Mouse (Mus musculus) T-helper 1 cell (primary cell): ENCODE measurements at regions not wholly inside any gene's neighbourhood (a gene's known extent, or its start where the extent isn't known, plus 50 kb on each side); places are given as distances from the start of the nearest gene placed in this dataset.

Experiments used
- in situ Hi-C: fragments of 300-600 bp; cut with MboI, MseI; formaldehyde crosslinking; loops from one replicate; pipeline ENCODE4 v1.15.1; 2025; ENCODE audit warnings: high pct_unique_total_duplicates

- in situ Hi-C loops, result no loop called here
Observed at GRCm38 (mm10) chr6:143287322-143287721, 120.3 kb downstream of the Etnk1 start.

- in situ Hi-C loops, result no loop called here
Observed at GRCm38 (mm10) chr6:143288491-143289130, 121.6 kb downstream of the Etnk1 start.

GRCm38 (mm10) chr6:143293648-143294047 is 126.6 kb downstream of the Etnk1 start:
- in situ Hi-C loops, result no loop called here

- in situ Hi-C loops, result no loop called here
Observed at GRCm38 (mm10) chr6:143298391-143298790, 131.4 kb downstream of the Etnk1 start.

GRCm38 (mm10) chr6:143301414-143301813 is 134.4 kb downstream of the Etnk1 start:
- in situ Hi-C loops, result no loop called here

- in situ Hi-C loops, result no loop called here
Observed at GRCm38 (mm10) chr6:143307327-143307726, 140.3 kb downstream of the Etnk1 start.

- in situ Hi-C loops, result no loop called here
Observed at GRCm38 (mm10) chr6:143315859-143316258, 148.8 kb downstream of the Etnk1 start.

GRCm38 (mm10) chr6:143320426-143320825 is 153.4 kb downstream of the Etnk1 start:
- in situ Hi-C loops, result no loop called here

- in situ Hi-C loops, result no loop called here
Observed at GRCm38 (mm10) chr6:143324636-143325035, 157.6 kb downstream of the Etnk1 start.

GRCm38 (mm10) chr6:143326956-143327722 is 160.1 kb downstream of the Etnk1 start:
- in situ Hi-C loops, result no loop called here

GRCm38 (mm10) chr6:143327788-143328187 is 160.8 kb downstream of the Etnk1 start:
- in situ Hi-C loops, result no loop called here

- in situ Hi-C loops, result no loop called here
Observed at GRCm38 (mm10) chr6:143328202-143328601, 161.2 kb downstream of the Etnk1 start.

- in situ Hi-C loops, result no loop called here
Observed at GRCm38 (mm10) chr6:143329096-143329495, 162.1 kb downstream of the Etnk1 start.

- in situ Hi-C loops, result no loop called here
Observed at GRCm38 (mm10) chr6:143333493-143333892, 166.5 kb downstream of the Etnk1 start.

GRCm38 (mm10) chr6:143336574-143336973 is 169.6 kb downstream of the Etnk1 start:
- in situ Hi-C loops, result no loop called here

- in situ Hi-C loops, result no loop called here
Observed at GRCm38 (mm10) chr6:143349000-143349399, 182.0 kb downstream of the Etnk1 start.

GRCm38 (mm10) chr6:143359320-143360032 is 192.5 kb downstream of the Etnk1 start:
- in situ Hi-C loops, result no loop called here

- in situ Hi-C loops, result no loop called here
Observed at GRCm38 (mm10) chr6:143361149-143361725, 194.2 kb downstream of the Etnk1 start.

GRCm38 (mm10) chr6:143361963-143362362 is 194.9 kb downstream of the Etnk1 start:
- in situ Hi-C loops, result no loop called here

- in situ Hi-C loops, result no loop called here
Observed at GRCm38 (mm10) chr6:143365840-143366239, 198.8 kb downstream of the Etnk1 start.

GRCm38 (mm10) chr6:143367804-143368203 is 200.8 kb downstream of the Etnk1 start:
- in situ Hi-C loops, result no loop called here

GRCm38 (mm10) chr6:143368646-143369045 is 201.6 kb downstream of the Etnk1 start:
- in situ Hi-C loops, result no loop called here
